Mouse (Mus musculus) brain, embryonic 14.5 days (tissue): ENCODE results near the gene Kpna7.

Experiments used
- CTCF ChIP-seq: fragments of 200-500 bp; IDR thresholded peaks from 2 replicates; pipeline ENCODE4 v1.5.1; 2012; ENCODE audit warnings: inconsistent platforms, mild to moderate bottlenecking, moderate library complexity, borderline replicate concordance; ENCODE audit not compliant: insufficient read depth, insufficient read length; ENCODE audit errors: extremely low read depth
- POLR2A ChIP-seq: fragments of 200-500 bp; IDR thresholded peaks from 2 replicates; pipeline ENCODE4 v1.6.1; 2012; ENCODE audit warnings: mild to moderate bottlenecking, inconsistent platforms, borderline replicate concordance; ENCODE audit not compliant: poor library complexity, insufficient read depth, insufficient read length, severe bottlenecking; ENCODE audit errors: extremely low read depth

GRCm38 (mm10) chr5:145088186-145088585 is 4.4 kb upstream of the Kpna7 start:
- TF ChIP-seq CTCF (no peak), POLR2A (no peak)
